Mouse (Mus musculus): ENCODE data around the gene Wdr74.

- TF ChIP-seq CTCF (IDR thresholded peaks at IDR 0.05; ENCODE audit: low read depth, low read length), result no peak
- TF ChIP-seq EP300 (IDR thresholded peaks at IDR 0.05; ENCODE audit: insufficient read depth, low read depth, low read length), result no peak
Measured at GRCm38 (mm10) chr19:8716767-8717475, 18.7 kb upstream of the Wdr74 start.
